Mouse (Mus musculus): Measurements from ENCODE around the gene Cox11.

The Cox11 gene

DNA sequence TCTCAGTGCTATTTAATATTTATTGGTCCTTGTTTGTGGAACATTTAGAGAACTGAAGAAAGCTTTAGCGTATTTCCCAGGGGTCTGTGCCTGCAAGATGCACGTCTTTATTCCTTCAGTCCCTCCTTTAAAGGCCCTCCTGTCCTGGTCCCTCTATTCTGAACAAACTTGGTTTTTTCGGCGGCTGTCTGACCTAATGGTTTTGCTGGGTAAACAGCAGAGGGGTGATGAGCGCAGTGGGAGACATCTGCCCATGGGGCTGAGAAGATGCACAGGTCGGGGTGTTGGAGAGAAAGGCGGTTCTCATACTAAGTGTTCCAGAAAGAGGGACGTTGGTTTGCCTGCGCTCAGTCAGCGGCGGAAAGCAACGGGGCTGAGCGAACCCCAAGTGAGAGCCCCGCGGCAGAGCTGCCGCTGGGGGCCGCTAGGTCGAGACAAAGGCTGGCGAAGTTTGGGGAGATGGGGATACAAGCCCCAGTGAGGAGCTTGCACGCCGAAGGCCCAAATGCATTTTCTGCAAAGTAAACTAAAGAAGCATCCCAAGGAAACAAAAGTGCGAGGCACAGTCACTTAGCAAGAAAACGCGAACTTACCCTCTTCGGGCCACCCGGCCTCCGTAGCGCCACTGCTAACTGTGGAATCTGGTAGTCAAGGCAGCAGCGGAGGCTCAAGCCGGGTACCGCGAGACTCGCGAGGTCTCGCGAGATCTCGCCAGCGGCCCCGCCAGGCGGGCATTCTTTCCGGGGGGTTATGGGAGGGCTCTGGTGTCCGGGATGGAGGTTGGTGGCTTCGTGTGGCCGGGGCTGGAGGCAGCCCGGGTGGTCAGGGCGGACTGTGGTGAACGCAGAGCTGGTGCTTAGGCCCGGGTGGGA lies at the start of gene Cox11, which contains the start of gene Stxbp4:
TSS of gene Cox11 (plus strand) at position 734 of the 872 bp plus-strand sequence.
TSS of gene Stxbp4 (minus strand) at position 645 of the 872 bp plus-strand sequence.
- in situ Hi-C loops (cut with MboI, MseI) = no loop called here

DNA sequence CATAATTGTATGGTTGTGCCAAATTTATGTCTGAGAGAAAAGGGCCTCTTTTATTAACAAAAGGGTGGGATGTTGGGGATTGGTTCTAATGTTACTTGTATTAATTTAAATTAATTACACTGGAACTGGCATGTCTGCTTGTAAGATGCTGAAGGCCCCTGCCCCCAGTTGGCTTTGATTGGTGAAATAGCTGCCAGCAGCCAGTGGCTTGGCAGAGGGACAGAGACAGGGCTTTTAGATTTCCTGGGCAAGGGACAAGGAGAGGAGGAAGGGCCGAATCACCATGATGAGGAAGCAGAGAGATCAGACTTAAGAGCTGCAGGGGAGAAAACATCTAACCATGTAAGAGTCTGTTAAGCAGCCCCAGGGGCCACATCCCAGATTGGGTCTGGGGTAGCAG lies 47.0 kb upstream of the Cox11 start:
- in situ Hi-C loops (cut with MboI, MseI) = no loop called here

DNA sequence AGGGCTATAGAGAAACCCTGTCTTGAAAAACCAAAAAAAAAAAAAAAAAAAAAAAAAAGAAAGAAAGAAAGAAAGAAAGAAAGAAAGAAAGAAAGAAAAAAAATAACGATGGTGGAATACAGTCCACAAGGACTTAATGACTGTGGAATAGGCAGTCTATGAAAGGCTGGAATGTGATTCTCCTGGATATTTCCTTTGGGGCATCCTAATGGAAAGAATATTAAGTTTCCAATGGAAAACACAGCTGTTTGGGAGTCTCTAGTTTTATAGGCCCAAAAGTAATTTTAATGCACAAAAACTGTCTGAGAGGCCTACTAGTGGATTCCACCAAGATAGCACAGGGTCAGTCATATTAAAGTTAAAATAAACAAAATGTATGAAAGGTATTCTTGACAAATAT lies 42.1 kb upstream of the Cox11 start:
- in situ Hi-C loops (cut with MboI, MseI) = no loop called here

DNA sequence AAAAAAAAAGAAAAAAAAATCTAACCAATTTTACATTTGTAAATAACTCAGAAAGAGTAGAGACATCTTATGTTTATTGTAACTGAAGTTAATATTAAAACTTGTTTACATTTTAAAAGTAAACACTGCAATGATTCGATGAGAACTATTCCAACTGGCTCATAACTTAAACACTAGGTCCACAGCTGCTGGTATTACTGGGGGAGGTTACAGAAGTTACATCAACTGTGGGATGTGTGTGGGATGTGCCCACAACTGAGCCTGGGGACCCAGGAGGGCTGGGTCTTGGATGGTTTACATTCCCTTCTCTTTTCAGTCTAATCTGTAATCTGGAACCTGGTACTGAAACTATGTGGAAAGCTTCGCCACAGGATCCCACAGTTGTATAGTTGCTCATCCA lies 34.9 kb upstream of the Cox11 start:
- in situ Hi-C loops (cut with MboI, MseI) = loop anchor here in 1 of 2 experiments (25.0 kb wide), 1 partner anchor 291 kb away; no protein-coding TSS in a partner anchor

DNA sequence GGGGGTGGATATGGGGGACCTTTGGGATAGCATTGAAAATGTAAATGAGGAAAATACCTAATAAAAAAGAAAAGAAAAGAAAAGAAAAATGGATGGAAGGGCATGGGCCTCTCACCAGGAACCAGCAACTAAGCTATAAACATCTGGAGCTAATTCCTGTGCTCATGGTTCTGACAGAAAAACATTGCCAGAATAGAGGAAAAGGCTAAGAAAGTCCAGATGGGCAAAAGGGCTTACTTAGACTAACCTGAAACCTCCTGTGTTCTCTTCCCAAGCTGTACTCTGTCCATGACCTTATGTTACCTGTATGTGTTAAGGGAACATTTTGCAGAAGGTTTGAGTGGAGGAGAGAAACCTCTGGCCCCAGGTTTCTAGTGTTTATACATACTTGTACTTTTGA lies 25.9 kb upstream of the Cox11 start:
- in situ Hi-C loops (cut with MboI, MseI) = loop anchor here (5.0 to 25.0 kb wide), 5 partner anchors 135 to 617 kb away; no protein-coding TSS in a partner anchor

DNA sequence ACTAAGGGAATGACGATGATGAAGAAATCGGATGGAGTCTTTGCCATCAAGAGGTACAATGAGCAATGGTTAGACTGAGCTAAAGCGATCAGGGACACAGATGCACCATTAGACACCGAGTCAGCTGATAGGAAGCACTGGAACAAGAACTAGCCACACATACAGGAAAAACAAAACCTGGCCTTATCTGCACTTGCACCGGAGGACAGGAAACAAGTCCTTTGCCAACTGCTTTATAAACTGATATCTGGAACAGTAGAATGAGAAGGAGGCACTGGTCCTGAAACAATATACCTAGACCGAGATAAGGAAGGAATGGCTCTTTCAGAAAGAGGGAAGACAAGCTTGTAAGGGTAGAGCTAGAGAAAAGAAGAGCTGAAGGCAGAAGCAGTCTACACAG lies 23.2 kb upstream of the Cox11 start:
- in situ Hi-C loops (cut with MboI, MseI) = loop anchor here (5.0 to 25.0 kb wide), 5 partner anchors 137 to 620 kb away; no protein-coding TSS in a partner anchor

DNA sequence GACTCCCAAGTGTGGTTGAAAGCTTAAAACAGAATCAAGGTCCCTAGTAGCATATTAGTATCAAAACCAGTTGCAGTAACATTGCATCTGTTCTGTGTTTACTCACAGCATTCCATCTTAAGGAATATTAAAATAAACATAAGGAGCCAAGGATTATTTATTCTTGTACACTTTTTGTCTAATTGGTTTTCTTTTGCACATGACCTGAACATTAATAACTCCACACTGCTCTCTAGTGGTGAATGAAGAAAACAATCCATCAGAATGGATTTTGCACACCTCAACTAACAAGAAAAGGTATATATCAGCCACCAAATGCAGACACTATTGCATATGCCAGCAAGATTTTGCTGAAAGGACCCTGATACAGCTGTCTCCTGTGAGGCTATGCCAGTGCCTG lies 21.5 kb upstream of the Cox11 start:
- in situ Hi-C loops (cut with MboI, MseI) = loop anchor here (10.0 to 25.0 kb wide), 4 partner anchors 292 to 622 kb away; no protein-coding TSS in a partner anchor

DNA sequence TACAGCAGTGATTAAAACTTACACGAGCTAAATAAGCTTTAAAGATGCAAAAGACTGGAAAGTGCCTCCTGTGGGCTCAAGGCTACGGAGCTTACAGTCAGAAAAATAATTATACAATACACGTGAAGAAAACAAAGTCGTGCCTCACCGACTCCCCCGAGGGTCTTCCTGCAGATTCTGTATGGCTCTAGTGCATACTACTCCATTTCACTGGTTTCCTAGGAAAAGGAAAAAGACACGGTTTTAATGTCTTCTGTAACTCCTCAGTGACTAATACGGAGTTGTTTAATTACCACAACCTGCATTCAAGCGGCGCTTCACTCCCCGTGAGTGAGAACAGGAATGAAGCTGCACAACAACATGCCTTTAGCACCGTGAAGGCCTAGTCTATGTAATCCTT lies 15.9 kb upstream of the Cox11 start:
- in situ Hi-C loops (cut with MboI, MseI) = loop anchor here (5.0 to 25.0 kb wide), 3 partner anchors 310 to 607 kb away; partner anchors contain the start of gene Gm45716 (in 1 of the 2)

DNA sequence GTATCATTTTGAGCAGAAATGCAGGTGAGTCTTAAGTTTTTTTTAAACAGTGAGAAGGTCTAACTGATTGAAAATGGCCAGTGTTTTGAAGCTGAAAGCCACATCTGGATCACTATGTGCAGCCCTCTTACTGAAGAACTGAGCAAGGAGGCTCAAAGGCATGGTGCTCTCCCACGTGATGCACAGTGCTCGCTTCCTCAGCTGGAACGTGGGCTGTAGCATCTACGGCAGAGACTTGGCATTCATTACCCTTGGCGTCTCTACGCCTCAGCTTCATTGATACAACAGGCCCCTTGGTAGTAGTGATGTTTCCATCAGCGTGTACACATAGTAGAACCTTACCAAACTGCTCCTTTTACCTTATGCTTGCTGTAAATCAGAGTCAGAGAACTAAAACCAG lies 15.5 kb upstream of the Cox11 start:
- in situ Hi-C loops (cut with MboI, MseI) = loop anchor here (5.0 to 25.0 kb wide), 3 partner anchors 310 to 608 kb away; partner anchors contain the start of gene Gm45716 (in 1 of the 2)

DNA sequence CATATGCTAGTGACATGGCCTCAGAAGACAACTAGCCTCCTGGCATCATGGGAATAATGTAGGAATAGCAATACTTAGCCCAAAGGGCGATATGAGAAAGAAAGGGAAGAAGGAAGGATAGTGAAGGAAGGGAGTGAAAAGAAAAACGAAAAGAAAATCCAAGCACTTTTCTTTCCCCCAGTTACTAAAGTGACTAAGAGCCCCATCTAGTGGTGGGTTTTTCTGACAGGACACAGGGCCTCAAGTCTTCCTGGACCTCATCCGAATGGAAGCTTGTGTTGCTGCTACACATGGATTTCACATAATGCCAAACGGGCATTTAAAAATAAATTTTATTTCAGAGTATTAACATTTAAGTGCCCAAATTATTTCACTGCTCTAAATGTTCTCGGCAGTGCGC lies 14.5 kb upstream of the Cox11 start:
- in situ Hi-C loops (cut with MboI, MseI) = loop anchor here (5.0 to 25.0 kb wide), 3 partner anchors 311 to 609 kb away; partner anchors contain the start of gene Gm45716 (in 1 of the 2)

DNA sequence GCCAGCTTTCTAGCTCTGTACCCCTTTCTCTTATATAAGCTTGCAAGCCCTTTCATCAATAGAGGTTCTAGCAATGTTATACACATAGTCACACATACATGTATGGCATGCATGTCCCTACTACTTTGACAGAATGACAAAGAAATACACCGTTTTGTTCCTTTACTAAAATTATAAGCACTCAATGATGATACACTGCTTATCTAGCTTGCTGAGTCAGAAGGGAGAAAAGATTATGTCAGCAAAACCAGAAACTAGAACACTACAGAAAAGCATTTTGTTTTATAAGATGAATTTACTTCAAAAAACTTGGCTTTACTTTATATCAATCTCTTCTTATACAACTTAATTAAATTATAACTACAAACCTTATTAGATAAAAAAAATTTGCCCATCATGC lies 12.8 kb upstream of the Cox11 start:
- in situ Hi-C loops (cut with MboI, MseI) = loop anchor here in 1 of 2 experiments (10.0 kb wide), 1 partner anchor 610 kb away; no protein-coding TSS in a partner anchor

DNA sequence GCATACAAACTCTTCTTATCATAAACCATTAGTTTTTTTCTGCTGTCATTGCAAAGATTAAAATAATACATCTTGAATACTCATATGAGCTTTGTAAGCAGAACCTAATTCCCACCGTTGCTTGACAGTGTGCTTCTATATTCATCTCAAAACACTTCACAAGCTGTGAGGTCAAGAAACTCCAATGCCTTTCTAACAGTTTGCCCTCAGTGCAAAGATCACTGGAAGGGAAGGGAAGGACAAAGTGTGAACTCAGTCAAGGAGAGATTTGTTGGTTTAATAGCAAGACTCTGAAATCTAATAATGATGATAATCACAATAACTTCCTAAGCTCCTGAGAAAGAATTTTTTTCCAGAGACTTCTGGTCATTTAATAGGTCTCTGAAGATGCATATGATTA lies 10.2 kb upstream of the Cox11 start:
- in situ Hi-C loops (cut with MboI, MseI) = loop anchor here in 1 of 2 experiments (10.0 kb wide), 1 partner anchor 613 kb away; no protein-coding TSS in a partner anchor

DNA sequence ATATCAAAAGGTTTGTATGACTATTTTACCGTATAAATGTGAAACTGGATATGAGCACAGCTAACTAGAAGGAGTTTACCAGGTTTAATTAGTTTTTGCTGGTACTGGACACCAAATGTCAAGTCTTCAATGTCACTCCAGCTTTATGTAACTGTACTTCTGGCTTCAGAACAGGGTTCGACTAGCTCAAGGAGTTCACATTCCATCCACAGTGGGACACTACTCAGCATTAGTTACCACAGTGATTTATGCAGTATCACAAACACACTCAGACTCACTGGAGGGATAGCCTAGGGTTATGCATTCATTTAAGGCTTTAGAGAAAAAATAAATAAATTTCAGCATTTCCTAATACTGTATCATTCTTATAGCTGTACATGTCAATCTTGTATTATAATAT lies 5.5 kb upstream of the Cox11 start:
- in situ Hi-C loops (cut with MboI, MseI) = loop anchor here in 1 of 2 experiments (5.0 kb wide), 1 partner anchor 100 kb away; no protein-coding TSS in a partner anchor

DNA sequence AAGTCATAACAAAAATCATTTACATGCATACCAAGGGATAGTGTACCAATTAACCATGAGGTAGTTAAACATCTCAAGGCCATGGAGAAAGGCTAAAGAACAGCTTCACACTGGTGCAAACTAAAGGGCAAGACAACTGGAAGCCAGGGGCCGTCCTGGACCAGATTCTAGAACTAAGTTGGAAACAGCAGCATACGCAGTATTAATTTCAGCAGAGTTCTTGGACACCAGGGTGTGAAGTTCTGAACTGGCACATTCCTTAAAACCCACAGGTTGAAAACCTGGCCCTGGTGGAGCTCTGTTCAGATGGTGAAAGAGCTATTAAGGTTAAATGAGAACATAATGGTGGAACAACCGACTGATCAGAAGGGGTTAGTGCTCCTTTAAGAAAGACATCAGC lies 3.3 kb upstream of the Cox11 start:
- in situ Hi-C loops (cut with MboI, MseI) = loop anchor here in 1 of 2 experiments (5.0 kb wide), 1 partner anchor 102 kb away; no protein-coding TSS in a partner anchor

DNA sequence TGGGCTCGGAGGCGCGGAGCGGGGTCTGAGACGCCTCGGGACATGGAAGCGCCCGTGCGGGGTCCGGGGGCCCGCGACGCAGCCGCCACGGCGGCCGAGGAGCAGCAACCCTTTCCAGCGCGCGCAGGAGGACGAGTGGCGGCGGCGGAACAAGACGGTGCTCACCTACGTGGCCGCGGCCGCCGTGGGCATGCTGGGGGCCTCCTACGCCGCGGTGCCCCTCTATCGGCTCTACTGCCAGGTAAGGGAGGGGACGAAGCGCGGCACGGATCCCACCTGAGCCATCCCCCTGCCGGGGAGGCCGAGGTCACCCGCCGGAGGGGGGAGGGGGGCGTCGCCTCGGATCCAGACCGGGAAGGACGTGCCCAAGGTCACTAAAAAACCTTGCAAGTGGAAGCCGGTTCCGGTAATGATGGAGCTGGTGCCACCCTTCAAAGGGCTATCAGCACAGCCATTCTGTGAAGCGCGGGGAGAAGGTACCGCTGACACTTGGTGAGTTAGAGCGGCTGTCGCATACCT lies 398 bp downstream of the Cox11 start:
- in situ Hi-C loops (cut with MboI, MseI) = no loop called here

DNA sequence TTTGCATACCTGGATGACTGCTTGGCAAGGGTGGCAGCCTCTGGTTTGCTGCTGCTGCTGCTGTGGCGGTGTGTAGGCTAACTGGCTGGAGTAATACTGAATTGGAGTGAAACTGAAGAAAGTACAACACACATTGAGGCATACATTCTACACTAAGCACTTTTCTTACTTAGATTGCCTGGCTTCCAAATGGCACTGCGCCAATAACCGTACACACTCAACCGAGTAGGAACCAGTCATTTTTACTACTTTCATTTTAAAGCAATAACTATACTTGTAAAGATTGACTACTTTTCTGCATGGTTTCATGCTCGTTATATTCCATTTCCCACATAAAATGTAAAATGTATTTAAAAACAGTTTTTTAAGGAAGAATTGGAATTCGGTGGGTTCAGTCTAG lies 11.8 kb downstream of the Cox11 start:
- in situ Hi-C loops (cut with MboI, MseI) = no loop called here

DNA sequence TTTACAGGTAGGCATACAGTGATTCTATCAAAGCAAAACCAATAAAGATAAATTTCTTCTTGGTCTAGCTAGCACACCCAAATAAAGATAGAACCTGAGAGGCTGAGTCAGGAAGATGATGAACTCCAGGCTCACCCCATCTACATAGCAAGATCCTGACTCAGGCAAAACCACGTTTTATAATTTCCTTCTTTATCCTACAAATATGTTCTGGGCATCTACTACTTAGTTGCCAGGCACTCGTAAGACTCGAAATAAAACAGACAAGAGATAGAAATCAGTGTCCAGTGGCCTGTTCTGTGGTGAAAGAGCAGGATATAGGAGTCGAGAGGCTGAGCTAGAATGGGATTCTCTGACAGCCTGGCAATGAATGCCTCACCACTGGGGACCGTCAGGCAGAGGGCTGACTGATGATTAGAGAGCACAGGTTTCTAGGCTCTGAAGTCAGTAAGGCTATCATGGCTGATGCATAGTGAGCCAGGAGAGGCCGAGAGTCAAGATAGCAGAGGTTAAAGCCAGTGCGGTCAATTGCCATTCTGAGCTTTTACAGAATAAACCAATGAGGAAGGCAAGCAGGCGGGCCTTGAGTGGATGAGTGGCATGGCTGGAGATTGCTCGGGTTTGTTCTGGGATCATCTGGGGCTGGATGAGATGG lies 12.4 kb downstream of the Cox11 start:
- in situ Hi-C loops (cut with MboI, MseI) = no loop called here

DNA sequence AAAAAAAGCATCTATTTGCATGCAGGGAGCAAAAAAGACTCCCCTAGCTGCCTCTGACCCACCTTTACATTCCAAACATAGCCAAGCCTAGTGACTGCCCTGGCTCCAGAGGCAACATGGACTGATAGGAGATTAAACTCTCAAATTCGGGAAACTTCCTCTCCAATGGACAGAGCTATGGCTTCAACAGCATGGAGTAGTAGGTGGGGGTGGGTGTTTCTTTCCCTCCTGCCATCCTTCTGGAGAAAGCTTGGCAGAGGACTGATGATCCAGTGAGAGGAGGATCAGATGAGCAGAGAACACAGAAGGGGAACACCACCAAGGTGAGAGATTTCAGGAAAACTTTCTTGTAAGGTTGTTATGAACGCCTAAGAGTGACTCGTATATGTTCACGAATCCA lies 14.6 kb downstream of the Cox11 start:
- in situ Hi-C loops (cut with MboI, MseI) = no loop called here

DNA sequence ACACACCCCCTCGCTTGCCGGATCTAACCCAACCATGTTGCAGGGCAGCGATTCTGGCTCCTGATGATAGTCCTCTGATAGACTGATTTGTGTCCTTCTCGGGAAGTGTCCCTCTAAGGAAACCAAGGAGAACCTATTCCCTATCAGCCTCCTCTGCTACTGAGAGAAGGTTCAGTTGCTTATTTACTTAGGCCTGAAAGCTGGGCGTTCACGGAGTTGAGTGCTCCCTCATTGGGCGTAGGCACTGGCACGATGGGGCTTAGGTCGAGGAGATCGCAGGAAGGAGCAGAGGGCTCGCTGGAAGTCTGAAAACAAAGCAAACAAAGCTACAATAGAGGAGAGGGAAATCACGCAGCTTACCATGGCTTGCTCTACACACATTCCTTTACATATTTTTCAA lies 19.6 kb downstream of the Cox11 start:
- in situ Hi-C loops (cut with MboI, MseI) = no loop called here

DNA sequence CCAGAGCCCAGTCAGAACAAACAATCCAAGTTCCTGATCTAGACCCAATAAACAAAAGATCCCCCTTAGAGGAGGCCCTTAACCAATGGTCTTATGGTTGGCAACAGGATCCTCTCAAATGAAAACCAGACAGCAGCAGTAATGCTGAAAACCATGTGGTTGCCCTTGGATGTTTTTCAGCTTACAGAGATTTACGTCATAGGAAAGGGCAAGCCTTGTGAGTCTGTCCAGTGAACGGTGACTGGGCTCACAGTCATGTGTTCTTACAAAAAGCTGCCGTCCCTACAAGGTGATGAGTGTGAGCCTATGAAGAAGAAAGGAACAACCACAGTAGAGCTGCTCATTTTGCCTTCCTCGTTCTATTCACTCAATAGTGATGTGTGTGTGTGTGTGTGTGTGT lies 22.7 kb downstream of the Cox11 start:
- in situ Hi-C loops (cut with MboI, MseI) = no loop called here

DNA sequence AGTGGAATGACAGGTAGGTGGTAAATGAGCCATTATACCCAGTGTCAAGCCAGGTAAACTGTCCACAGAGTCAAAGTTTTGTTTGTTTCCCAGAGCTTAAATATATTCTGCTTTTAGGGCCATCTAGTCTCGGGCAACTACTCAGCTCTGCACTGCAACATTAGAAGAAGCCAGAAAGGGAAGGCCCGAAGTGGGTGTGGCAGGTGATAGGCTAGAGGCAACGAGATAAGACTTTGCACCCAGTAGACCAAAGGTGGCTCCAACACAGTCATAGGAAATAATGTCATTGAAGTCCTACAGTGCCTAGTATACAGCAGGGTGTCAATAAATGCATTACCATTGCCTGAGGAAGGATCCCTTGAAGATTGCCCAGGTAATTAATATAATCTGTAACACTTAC lies 25.1 kb downstream of the Cox11 start:
- in situ Hi-C loops (cut with MboI, MseI) = no loop called here
